Mouse (Mus musculus): ENCODE results near the gene Rimbp3.

Rimbp3 gene

GRCm38 (mm10) chr16:17254005-17254597, 45.7 kb downstream of the Rimbp3 start:
- no peak for DNase-seq (ENCODE audit: extremely low read depth, low read depth, low spot score)

GRCm38 (mm10) chr16:17255270-17255669, 46.9 kb downstream of the Rimbp3 start:
- no peak for DNase-seq (ENCODE audit: extremely low read depth, low read depth, low spot score)

GRCm38 (mm10) chr16:17257359-17257821, 49.0 kb downstream of the Rimbp3 start:
- no peak for DNase-seq (ENCODE audit: extremely low read depth, low read depth, low spot score)

- no peak for DNase-seq (ENCODE audit: extremely low read depth, low read depth, low spot score)
Measured at GRCm38 (mm10) chr16:17258917-17259316, 50.5 kb downstream of the Rimbp3 start.

GRCm38 (mm10) chr16:17261341-17261740, 52.9 kb downstream of the Rimbp3 start:
- DNase-seq (ENCODE audit: extremely low read depth, low read depth, low spot score), result no peak
